Mouse (Mus musculus): ENCODE results near the gene Adamts4. TPM values are rescaled to one million over a fixed set of nuclear protein-coding genes. Genes with fewer than 3 reads are reported as not detected.
"Not testable (repeated sequence)": the region's sequence is repeated elsewhere in the genome, so short reads cannot be mapped to it uniquely, and the experiment has no call there.

The Adamts4 gene
- polyA plus RNA-seq, 1 experiment from 2014 or later, result 21.8 TPM

GRCm38 (mm10) chr1:171288328-171288727 is 38.1 kb downstream of the Adamts4 start:
- DNase-seq (ENCODE audit: low read depth, low spot score) (no peak), ATAC-seq (no peak)
- in situ Hi-C loops (cut with MboI; ENCODE audit: low pct_unique_long_range_greater_than_20kb), result no loop called here
- CTCF ChIA-PET, result interaction anchor here (1.1 to 1.2 kb wide), 2 partner anchors 66 to 71 kb away, joined by 3 read pairs; partner anchors contain the start of gene Tomm40l
- POLR2A ChIA-PET, result interaction anchor here (1.1 to 2.5 kb wide), 2 partner anchors 17 to 61 kb away, joined by 3 to 13 read pairs; no protein-coding TSS in a partner anchor
- no peaks in the 10 kb centered on the region for H3K27me3 ChIP-seq
- no peak for TF ChIP-seq CTCF (IDR thresholded peaks at IDR 0.05)

GRCm38 (mm10) chr1:171293351-171293750 is 43.1 kb downstream of the Adamts4 start:
- POLR2A ChIA-PET, result interaction anchor here (1.2 kb wide), 1 partner anchor 15 kb away, joined by 4 read pairs; no protein-coding TSS in a partner anchor
- no peaks in the 10 kb centered on the region for H3K27me3 ChIP-seq
- no peak for TF ChIP-seq CTCF (IDR thresholded peaks at IDR 0.05)
- DNase-seq (ENCODE audit: low read depth, low spot score) (no peak), ATAC-seq (no peak)
- CTCF ChIA-PET, result interaction anchor here (0.9 to 2.3 kb wide), 4 partner anchors 12 to 398 kb away, joined by 3 to 5 read pairs (median 4); partner anchors contain the start of genes B4galt3 and Ppox
- in situ Hi-C loops (cut with MboI; ENCODE audit: low pct_unique_long_range_greater_than_20kb), result no loop called here

GRCm38 (mm10) chr1:171293906-171294297 is 43.7 kb downstream of the Adamts4 start:
- CTCF ChIA-PET, result interaction anchor here (1.3 to 2.3 kb wide), 3 partner anchors 12 to 183 kb away, joined by 3 to 5 read pairs (median 5); partner anchors contain the start of genes B4galt3 and Ppox
- H3K27me3 ChIP-seq, result no peaks in the 10 kb centered on the region
- POLR2A ChIA-PET, result interaction anchor here (1.2 kb wide), 1 partner anchor 14 kb away, joined by 4 read pairs; no protein-coding TSS in a partner anchor
- in situ Hi-C loops (cut with MboI; ENCODE audit: low pct_unique_long_range_greater_than_20kb), result no loop called here
- DNase-seq (ENCODE audit: low read depth, low spot score) (no peak), ATAC-seq (no peak)
- TF ChIP-seq CTCF (IDR thresholded peaks at IDR 0.05), result no peak

GRCm38 (mm10) chr1:171294298-171295062 is 44.3 kb downstream of the Adamts4 start, which contains the start of gene Ufc1:
Gene Ufc1 (minus strand): TSS chr1:171295024.
- CTCF ChIA-PET, result interaction anchor here (1.0 to 2.3 kb wide), 4 partner anchors 13 to 25 kb away, joined by 3 to 5 read pairs (median 4); partner anchors contain the start of genes B4galt3 and Ppox
- no peaks in the 10 kb centered on the region for H3K27me3 ChIP-seq
- DNase-seq (ENCODE audit: low read depth, low spot score), result peak; percentile 56
- in situ Hi-C loops (cut with MboI; ENCODE audit: low pct_unique_long_range_greater_than_20kb), result no loop called here
- no peak for TF ChIP-seq CTCF (IDR thresholded peaks at IDR 0.05)
- POLR2A ChIA-PET, result interaction anchor here (1.2 kb wide), 1 partner anchor 14 kb away, joined by 4 read pairs; no protein-coding TSS in a partner anchor
- peak; percentile 70 for ATAC-seq

- POLR2A ChIA-PET, result no interaction called here
These were observed 44.8 kb downstream of the Adamts4 start for GRCm38 (mm10) chr1:171295063-171295402.

GRCm38 (mm10) chr1:171298226-171298625 is 48.0 kb downstream of the Adamts4 start:
- ATAC-seq (no peak), DNase-seq (ENCODE audit: low read depth, low spot score) (no peak)
- TF ChIP-seq CTCF (IDR thresholded peaks at IDR 0.05), result no peak
- no peaks in the 10 kb centered on the region for H3K27me3 ChIP-seq
- ChIA-PET POLR2A (no interaction called here), CTCF (no interaction called here)
- in situ Hi-C loops (cut with MboI; ENCODE audit: low pct_unique_long_range_greater_than_20kb), result no loop called here

More at GRCm38 (mm10) chr1:171295063-171295402, 44.8 kb downstream of the Adamts4 start:
- ATAC-seq (peak; percentile 17), DNase-seq (ENCODE audit: low read depth, low spot score) (no peak)
- in situ Hi-C loops (cut with MboI; ENCODE audit: low pct_unique_long_range_greater_than_20kb), result no loop called here
- no peaks in the 10 kb centered on the region for H3K27me3 ChIP-seq
- TF ChIP-seq CTCF (IDR thresholded peaks at IDR 0.05), result no peak
- CTCF ChIA-PET, result interaction anchor here (1.0 to 1.3 kb wide), 3 partner anchors 14 to 115 kb away, joined by 3 read pairs; partner anchors contain the start of gene Ppox

GRCm38 (mm10) chr1:171306157-171306556 is 55.9 kb downstream of the Adamts4 start:
- peak; percentile 8 for TF ChIP-seq CTCF (IDR thresholded peaks at IDR 0.05)
- CTCF ChIA-PET; ATAC-seq; H3K27me3 ChIP-seq; DNase-seq (ENCODE audit: low read depth, low spot score); in situ Hi-C loops (cut with MboI; ENCODE audit: low pct_unique_long_range_greater_than_20kb); POLR2A ChIA-PET: not testable (repeated sequence)

- ATAC-seq (no peak), DNase-seq (ENCODE audit: low read depth, low spot score) (no peak)
- POLR2A ChIA-PET, result interaction anchor here (2.0 kb wide), 1 partner anchor 15 kb away, joined by 4 read pairs; no protein-coding TSS in a partner anchor
- CTCF ChIA-PET, result interaction anchor here (1.5 to 1.8 kb wide), 3 partner anchors 11 to 49 kb away, joined by 3 to 8 read pairs (median 3); partner anchors contain the start of gene Ufc1
- TF ChIP-seq CTCF (IDR thresholded peaks at IDR 0.05), result no peak
- in situ Hi-C loops (cut with MboI; ENCODE audit: low pct_unique_long_range_greater_than_20kb), result no loop called here
- no peaks in the 10 kb centered on the region for H3K27me3 ChIP-seq
These were observed 59.1 kb downstream of the Adamts4 start for GRCm38 (mm10) chr1:171309321-171309720.

Other genes starting within 250 kb of the Adamts4 start
- 0.08 TPM for gene Fcgr4, start 231.5 kb upstream of the Adamts4 start, polyA plus RNA-seq (2021)
- 0.05 TPM for gene Fcgr3, start 185.5 kb upstream of the Adamts4 start, polyA plus RNA-seq (2021)
- 1.6 TPM for gene Cfap126, start 136.5 kb upstream of the Adamts4 start, polyA plus RNA-seq (2021)
- 445 TPM for gene Sdhc, start 99.8 kb upstream of the Adamts4 start, polyA plus RNA-seq (2021)
- 0.06 TPM for gene Mpz, start 99.7 kb upstream of the Adamts4 start, polyA plus RNA-seq (2021)
- gene Pcp4l1, start 54.2 kb upstream of the Adamts4 start, polyA plus RNA-seq (2021), result 0.08 TPM
- 0.54 TPM for gene Nr1i3, start 36.5 kb upstream of the Adamts4 start, polyA plus RNA-seq (2021)
- 65.5 TPM for gene Tomm40l, start 27.9 kb upstream of the Adamts4 start, polyA plus RNA-seq (2021)
- not detected for gene Apoa2, start 25.4 kb upstream of the Adamts4 start, polyA plus RNA-seq (2021)
- 0.49 TPM for gene Fcer1g, start 16.1 kb upstream of the Adamts4 start, polyA plus RNA-seq (2021)
- 436 TPM for gene Ndufs2, start 967 bp downstream of the Adamts4 start, polyA plus RNA-seq (2021)
- gene B4galt3, start 19.9 kb downstream of the Adamts4 start, polyA plus RNA-seq (2021), result 57.5 TPM
- 41.9 TPM for gene Ppox, start 30.8 kb downstream of the Adamts4 start, polyA plus RNA-seq (2021)
- 64.9 TPM for gene Usp21, start 37.6 kb downstream of the Adamts4 start, polyA plus RNA-seq (2021)
- 117 TPM for gene Ufc1, start 44.6 kb downstream of the Adamts4 start, polyA plus RNA-seq (2021)
- 55.0 TPM for gene Dedd, start 78.7 kb downstream of the Adamts4 start, polyA plus RNA-seq (2021)
- gene Nit1, start 95.2 kb downstream of the Adamts4 start, polyA plus RNA-seq (2021), result 74.1 TPM
- gene Pfdn2, start 95.2 kb downstream of the Adamts4 start, polyA plus RNA-seq (2021), result 164 TPM
- gene Klhdc9, start 110.4 kb downstream of the Adamts4 start, polyA plus RNA-seq (2021), result not detected
- gene Nectin4, start 119.7 kb downstream of the Adamts4 start, polyA plus RNA-seq (2021), result 0.04 TPM
- gene Arhgap30, start 138.5 kb downstream of the Adamts4 start, polyA plus RNA-seq (2021), result not detected
- 106 TPM for gene Usf1, start 160.9 kb downstream of the Adamts4 start, polyA plus RNA-seq (2021)
- gene Tstd1, start 168.5 kb downstream of the Adamts4 start, polyA plus RNA-seq (2021), result 1.2 TPM
- gene F11r, start 187.1 kb downstream of the Adamts4 start, polyA plus RNA-seq (2021), result 33.8 TPM

All from Patski (cell line).